Mouse (Mus musculus): ENCODE measurements at regions not wholly inside any gene's neighbourhood (a gene's known extent, or its start where the extent isn't known, plus 50 kb on each side); places are given as distances from the start of the nearest gene placed in this dataset.

DNA sequence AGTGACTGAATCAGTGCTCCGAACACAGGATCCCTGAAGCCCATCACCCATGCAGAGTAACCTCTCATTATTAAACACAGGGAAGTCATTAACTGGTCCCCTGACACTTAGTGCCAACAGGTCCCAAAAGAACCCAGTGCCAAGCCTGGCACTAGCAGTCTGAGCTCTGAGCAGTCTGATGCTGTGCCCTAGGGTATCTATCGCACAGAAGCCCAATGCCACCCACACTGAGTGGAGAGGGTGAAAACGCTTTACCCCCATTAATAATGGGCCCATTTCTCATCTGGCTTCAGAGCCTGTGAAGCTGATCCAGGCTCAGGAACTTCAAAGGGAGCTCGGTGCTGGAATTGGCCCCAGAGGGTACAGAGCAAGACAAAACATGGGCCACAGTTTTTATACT, 272.8 kb downstream of the Mycn start:
- TF ChIP-seq CTCF (IDR thresholded peaks at IDR 0.05; ENCODE audit: control insufficient read depth, insufficient read depth, low read length), result no peak
- no peak for TF ChIP-seq POLR2A (IDR thresholded peaks at IDR 0.05; ENCODE audit: borderline replicate concordance, control insufficient read depth, low read depth, low read length)
